Comparison of ENCODE assay signal across 10 mouse cellular contexts in genomic region chr10:6979789-6980188, GRCm38 (mm10).
DNase-seq lines count a peak whose midpoint lies in the region; ATAC-seq and TF ChIP-seq lines count a peak whose summit lies in the region.
"Had no signal": no experiment of that assay in that cellular context is flagged by ENCODE, and none has a peak within 500 bp of the region (broad histone marks: within the 10 kb centered on the region; RNA-seq: fewer than 3 reads in every experiment).

No protein-coding gene starts in this region.

- no peak overlapping the region for H3K27ac ChIP-seq in heart, embryonic 11.5 days (ENCODE audit: low read depth, low read length)
- peak overlapping the region; percentile 53 for H3K27ac ChIP-seq in thymus, adult 2 months (ENCODE audit: control insufficient read depth, insufficient read depth, low read length)
- H3K27ac ChIP-seq in limb, embryonic 14.5 days (replicated peaks; ENCODE audit: low read depth, low read length) = no peak overlapping the region
- H3K27ac ChIP-seq: heart, adult 2 months had no signal

- H3K36me3 ChIP-seq in heart, embryonic 11.5 days (ENCODE audit: control insufficient read depth, insufficient read depth, low read length) = no peaks in the 10 kb centered on the region
- no peaks in the 10 kb centered on the region for H3K36me3 ChIP-seq in thymus, adult 2 months (ENCODE audit: control insufficient read depth, insufficient read depth, low read length)
- H3K36me3 ChIP-seq in limb, embryonic 14.5 days (ENCODE audit: control insufficient read depth, insufficient read depth, low read length) = no peaks in the 10 kb centered on the region

- TF ChIP-seq CTCF in thymus, adult 2 months (IDR thresholded peaks at IDR 0.05; ENCODE audit: borderline replicate concordance, control insufficient read depth, extremely low read depth, insufficient read depth, low read length, poor library complexity) = no peak

- peak overlapping the region; percentile 49 for H3K4me2 ChIP-seq in heart, embryonic 11.5 days
- peak overlapping the region; percentile 37 for H3K4me2 ChIP-seq in limb, embryonic 14.5 days (replicated peaks; ENCODE audit: low read depth, low read length, severe bottlenecking)

- no peak for ATAC-seq in heart, embryonic 11.5 days (replicated peaks; ENCODE audit: insufficient number of reproducible peaks, low FRiP score, low TSS enrichment)
- no peak for ATAC-seq in limb, embryonic 14.5 days (ENCODE audit: low FRiP score, low read depth)

- TF ChIP-seq POLR2A in thymus, adult 2 months (IDR thresholded peaks at IDR 0.05; ENCODE audit: control insufficient read depth, extremely low read depth, insufficient read depth, low read length, poor library complexity) = no peak
- no peak for TF ChIP-seq POLR2A in limb, embryonic 14.5 days (IDR thresholded peaks at IDR 0.05; ENCODE audit: borderline replicate concordance, extremely low read depth, insufficient read depth, insufficient read length)

- H3K9me3 ChIP-seq in heart, embryonic 11.5 days (replicated peaks; ENCODE audit: control insufficient read depth, low read length) = no peaks in the 10 kb centered on the region
- H3K9me3 ChIP-seq in limb, embryonic 14.5 days (ENCODE audit: control insufficient read depth, low read length) = no peaks in the 10 kb centered on the region

- WGBS in heart, embryonic 11.5 days (ENCODE audit: insufficient replicate concordance) = 49% methylated on average over 8 of the region's 8 CpGs
- WGBS in thymus, adult 2 months = under 1% methylated on average over 8 of the region's 8 CpGs
- 34% methylated on average over 8 of the region's 8 CpGs for WGBS in limb, embryonic 14.5 days

- H3K4me1 ChIP-seq in heart, embryonic 11.5 days (ENCODE audit: control insufficient read depth, insufficient read depth, low read length) = no peaks in the 10 kb centered on the region
- peaks cover 17% of the 10 kb centered on the region for H3K4me1 ChIP-seq in thymus, adult 2 months (replicated peaks; ENCODE audit: control insufficient read depth, insufficient read depth, low read length)
- peaks cover 4% of the 10 kb centered on the region; the same call in 1 of the 2 replicates for H3K4me1 ChIP-seq in limb, embryonic 14.5 days (ENCODE audit: control insufficient read depth, insufficient read depth, low read length)

- H3K27me3 ChIP-seq in heart, embryonic 11.5 days (ENCODE audit: control insufficient read depth, insufficient read depth, low read length) = no peaks in the 10 kb centered on the region
- no peaks in the 10 kb centered on the region for H3K27me3 ChIP-seq in thymus, adult 2 months (ENCODE audit: control insufficient read depth, insufficient read depth, low read length)
- no peaks in the 10 kb centered on the region for H3K27me3 ChIP-seq in limb, embryonic 14.5 days (ENCODE audit: control insufficient read depth, insufficient read depth, low read length)

- no peak for DNase-seq in heart, postnatal 4 days
- DNase-seq in thymus, adult 2 months = no peak
- DNase-seq in thymus, postnatal 0 days (ENCODE audit: low spot score) = no peak
- no peak for DNase-seq in limb, embryonic 14.5 days (ENCODE audit: low spot score)
- DNase-seq in frontal cortex, postnatal 25 days (ENCODE audit: low spot score in 2 of 2) = no peak
- DNase-seq in adrenal gland, postnatal 36 days = no peak
- no peak for DNase-seq in ovary, adult 18-20 months (ENCODE audit: low spot score)
- DNase-seq: adrenal gland, postnatal 25 days; heart, adult 2 months had no signal

- H3K4me3 ChIP-seq in heart, embryonic 11.5 days (ENCODE audit: low read depth, low read length) = no peak overlapping the region
- H3K4me3 ChIP-seq in thymus, adult 2 months (ENCODE audit: control insufficient read depth, insufficient read depth, low read length) = peak overlapping the region; percentile 53
- peak overlapping the region; percentile 18 for H3K4me3 ChIP-seq in limb, embryonic 14.5 days (replicated peaks; ENCODE audit: low read length)
- H3K4me3 ChIP-seq: heart, adult 2 months had no signal

- no peak overlapping the region for H3K9ac ChIP-seq in heart, embryonic 11.5 days (ENCODE audit: low read depth, low read length)
- peak overlapping the region; percentile 50; the same call in 1 of the 2 replicates for H3K9ac ChIP-seq in limb, embryonic 14.5 days (ENCODE audit: low read depth, low read length, severe bottlenecking)
